Mouse (Mus musculus) c-Kit-negative CD71-positive TER-119-positive erythroid progenitor cells, embryonic 14.5 days (primary cell): Measurements from ENCODE around the gene Tfpi.
A peak's percentile ranks its signal among the peaks of the same experiment; 100 is the strongest.
"Not testable (repeated sequence)": the region's sequence is repeated elsewhere in the genome, so short reads cannot be mapped to it uniquely, and the experiment has no call there.

ENCODE experiments used
- DNase-seq: peaks from one replicate; pipeline ENCODE4 v3.0.0-alpha.2; 2013; ENCODE audit warnings: low read depth, low spot score

Gene Tfpi

DNA sequence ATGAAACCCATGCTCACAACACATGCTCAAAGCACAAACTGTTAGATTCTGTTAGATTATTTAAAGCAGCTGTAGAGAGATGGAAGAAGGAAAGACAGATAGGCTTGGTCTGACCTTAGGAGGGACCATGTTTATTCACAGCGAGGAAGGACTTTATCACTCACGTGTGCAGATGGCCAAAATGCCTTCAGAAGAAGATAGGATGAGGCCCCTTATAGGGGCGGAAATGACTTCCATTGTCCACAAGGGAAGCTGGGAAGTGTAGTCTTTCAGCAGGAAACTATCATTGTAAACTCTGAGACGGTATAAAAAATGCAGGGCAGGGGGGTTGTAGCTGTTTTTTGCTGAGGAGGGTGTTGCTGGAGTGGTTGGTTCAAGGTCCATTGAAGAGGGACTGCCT is at the start of gene Tfpi:
Tfpi (minus strand) TSS at position 199 of the 400 bp plus-strand sequence.
- DNase-seq: no peak

DNA sequence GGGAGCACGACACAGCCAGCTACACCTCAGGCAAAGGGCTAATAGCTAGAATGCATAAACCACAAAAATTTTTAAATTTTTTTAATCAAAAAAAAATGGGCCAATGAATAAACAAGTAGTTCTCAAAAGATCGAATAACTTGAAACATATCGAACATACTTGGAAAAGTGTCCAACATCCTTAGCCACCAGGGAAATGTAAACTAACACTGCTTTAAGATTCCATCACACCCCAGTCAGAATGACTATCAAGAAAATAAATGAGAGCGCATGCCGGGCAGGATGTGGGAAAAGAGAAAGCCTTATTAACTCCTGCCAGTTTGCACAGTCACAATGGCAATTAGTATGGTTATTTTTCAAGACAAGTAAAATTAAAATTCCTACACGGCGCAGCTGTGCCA is 49.6 kb upstream of the Tfpi start:
- no peak for DNase-seq

DNA sequence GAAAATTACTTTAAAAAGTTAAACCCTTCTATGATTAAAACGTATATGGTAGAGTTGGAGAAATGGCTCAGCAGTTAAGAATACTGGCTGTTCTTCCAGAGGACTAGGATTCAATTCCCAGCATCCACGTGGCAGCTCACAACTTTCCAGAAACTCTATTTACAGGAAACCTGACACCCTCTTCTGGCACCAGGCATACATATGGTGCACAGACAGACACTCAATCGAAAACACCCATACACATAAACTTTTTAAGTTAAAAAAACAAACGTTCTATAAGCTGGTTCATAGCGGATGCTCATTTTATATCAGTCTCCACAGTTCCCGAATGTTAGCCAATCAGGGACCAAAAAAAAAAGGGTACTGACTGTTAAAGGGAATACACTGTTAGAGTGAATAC is 49.2 kb upstream of the Tfpi start:
- DNase-seq: no peak

- no peak for DNase-seq
Measured at GRCm38 (mm10) chr2:84525047-84525446, 48.5 kb upstream of the Tfpi start.

DNA sequence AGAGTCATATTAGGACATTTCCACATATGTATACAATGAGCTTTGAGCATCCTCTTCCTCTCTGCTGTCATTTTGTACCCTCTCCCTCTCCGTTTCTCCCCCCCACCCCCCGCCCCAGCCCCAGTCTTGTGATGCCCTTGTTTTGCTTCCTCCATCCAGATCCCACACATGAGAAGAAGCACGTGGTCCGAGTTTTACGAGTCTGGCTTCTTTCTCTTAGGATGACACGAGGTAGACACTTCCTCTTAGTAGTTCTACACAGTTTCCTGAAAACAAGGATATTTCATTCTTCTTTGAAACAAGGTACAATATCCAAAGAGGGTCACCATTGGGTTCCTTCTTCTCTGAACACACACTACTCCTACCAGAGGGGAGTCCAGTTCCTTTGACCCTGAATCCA is 47.4 kb upstream of the Tfpi start:
- DNase-seq: no peak

- DNase-seq: no peak
Measured at GRCm38 (mm10) chr2:84523103-84523865, 46.7 kb upstream of the Tfpi start.

DNA sequence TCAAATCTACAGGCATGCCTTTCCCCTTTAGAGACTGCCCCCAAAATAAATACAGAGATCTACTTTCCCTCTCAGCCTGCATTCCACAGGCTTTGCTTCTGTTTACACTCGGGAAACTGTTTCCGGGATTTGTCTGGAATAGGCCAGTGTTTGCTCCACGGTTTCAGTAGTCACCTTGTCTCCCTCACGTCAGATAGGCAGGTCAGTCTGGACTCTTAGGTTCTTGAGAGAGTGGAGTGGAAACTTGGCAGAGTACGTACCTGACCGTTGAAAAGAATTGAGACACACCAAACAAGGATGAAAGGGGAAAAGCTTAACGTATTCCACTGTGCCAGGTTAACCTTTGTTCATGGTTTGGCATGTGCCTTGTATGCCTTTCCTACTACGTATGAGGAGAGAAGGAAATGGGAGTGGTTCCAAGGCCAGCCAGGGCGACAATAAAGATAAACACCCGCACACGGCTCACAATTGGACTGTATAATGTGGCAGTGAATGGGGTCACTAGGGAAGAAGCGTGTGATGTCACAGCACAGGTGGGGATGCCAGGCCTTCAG is 43.0 kb upstream of the Tfpi start:
- DNase-seq: no peak

- DNase-seq: no peak
Measured at GRCm38 (mm10) chr2:84518767-84519166, 42.2 kb upstream of the Tfpi start.

DNA sequence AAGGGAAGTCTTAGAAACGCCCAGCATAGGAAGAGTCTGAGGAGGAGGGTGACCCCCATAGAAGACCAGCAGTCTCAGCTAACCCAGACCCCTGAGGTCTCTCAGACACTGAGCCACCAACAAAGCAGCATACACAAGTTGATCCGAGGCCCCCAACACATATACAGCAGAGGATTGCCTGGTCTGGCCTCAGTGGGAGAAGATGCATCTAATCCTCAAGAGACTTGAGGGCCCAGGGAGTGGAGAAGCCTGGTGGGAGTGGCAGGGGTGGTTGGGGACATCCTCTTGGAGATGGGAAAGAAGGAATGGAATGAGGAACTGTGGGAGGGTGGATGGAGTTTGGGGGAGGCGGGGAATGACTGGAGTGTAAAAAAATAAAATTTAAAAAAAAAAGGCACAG is 36.7 kb upstream of the Tfpi start:
- DNase-seq: no peak

- no peak for DNase-seq
Measured at GRCm38 (mm10) chr2:84511508-84511907, 34.9 kb upstream of the Tfpi start.

DNA sequence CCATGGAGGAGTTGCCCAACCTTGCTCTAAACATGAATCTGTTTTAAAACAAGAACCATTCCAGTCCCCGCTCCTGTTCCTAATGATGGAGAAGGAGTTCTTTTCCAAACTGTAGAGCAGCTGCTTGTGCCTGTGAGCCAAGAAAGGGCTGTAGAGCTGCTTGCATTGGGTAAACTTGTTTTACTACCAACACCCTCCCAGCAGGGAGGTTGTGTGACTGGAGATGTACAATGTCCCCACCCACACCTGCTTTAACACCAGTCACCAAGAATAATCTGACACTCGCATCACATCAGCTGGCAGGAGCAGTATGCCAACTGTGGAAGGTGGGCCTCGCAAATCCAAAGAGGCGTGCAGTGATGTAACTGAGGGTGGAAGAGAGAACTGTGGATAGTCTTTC is 34.5 kb upstream of the Tfpi start:
- DNase-seq: no peak

- not testable (repeated sequence) for DNase-seq
Measured at GRCm38 (mm10) chr2:84504954-84505394, 28.4 kb upstream of the Tfpi start.

GRCm38 (mm10) chr2:84504285-84504684 is 27.7 kb upstream of the Tfpi start:
- no peak for DNase-seq

DNA sequence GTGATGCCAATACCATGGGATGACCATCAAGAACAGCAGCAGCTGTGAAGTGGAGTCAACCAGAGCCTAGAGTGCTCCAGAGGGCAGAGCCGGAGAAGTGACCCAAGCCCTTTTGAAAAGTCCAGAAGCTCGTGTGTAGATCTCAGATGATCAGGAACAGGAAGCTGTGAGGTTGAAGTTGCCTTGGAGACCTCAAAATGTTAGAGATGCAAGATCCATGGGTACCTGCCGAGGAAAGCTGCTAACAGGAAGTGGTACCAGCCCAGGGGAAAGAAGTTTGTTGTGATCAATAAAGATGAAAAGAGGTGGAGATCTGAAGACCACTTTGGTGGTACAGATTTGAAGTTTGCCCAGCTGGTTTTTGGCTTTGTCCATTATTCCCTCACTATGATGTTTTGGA is 22.3 kb upstream of the Tfpi start:
- DNase-seq: no peak

- DNase-seq: no peak
Measured at GRCm38 (mm10) chr2:84495108-84495507, 18.5 kb upstream of the Tfpi start.

DNA sequence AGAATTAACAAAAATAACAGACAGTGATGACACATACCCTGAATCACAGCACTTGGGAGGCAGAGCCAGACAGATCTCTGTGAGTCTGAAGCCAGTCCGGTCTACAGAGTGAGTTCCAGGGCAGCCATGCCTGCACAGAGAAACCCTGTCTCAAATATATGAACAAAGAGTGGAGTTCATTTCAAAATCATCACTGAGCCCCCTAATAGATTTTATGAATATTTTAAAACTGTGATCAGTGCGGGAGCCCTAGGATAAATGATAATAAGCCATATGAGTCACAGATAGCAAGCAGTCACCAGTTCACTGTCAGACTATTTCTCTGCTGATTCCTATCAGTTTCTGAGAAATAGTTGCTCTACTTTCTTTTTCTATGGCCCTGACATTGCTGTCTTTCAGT is 17.1 kb upstream of the Tfpi start:
- no peak for DNase-seq

GRCm38 (mm10) chr2:84491715-84492114 is 15.1 kb upstream of the Tfpi start:
- DNase-seq: no peak

DNA sequence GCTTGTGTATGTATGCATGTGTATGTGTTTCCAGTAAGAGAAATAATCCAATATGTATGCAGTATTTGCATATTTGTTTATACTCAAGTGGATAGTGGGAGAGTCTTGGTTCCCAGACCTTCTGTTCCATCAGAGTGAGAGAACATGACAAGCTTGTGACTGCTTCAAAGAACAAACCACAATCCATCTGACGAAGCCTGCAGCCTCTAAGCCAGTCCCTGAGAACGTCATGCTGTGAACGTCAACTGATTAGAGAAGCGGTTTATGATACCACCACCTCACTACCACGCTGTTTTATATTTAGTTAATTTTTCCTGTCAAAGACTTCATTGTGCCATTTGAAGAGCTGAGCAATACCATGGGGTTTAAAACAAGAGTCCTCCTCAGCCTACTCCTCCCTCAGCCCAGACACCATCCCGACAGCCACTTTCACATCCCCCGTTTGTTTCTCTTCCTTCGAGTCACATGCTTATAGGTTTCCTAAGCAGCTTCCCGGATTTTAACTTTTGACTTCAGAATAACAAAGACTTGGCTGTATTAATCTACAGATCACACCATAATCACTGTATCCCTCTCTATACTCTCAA is 11.2 kb upstream of the Tfpi start:
- DNase-seq: no peak

- DNase-seq: no peak
Measured at GRCm38 (mm10) chr2:84481863-84482262, 5.3 kb upstream of the Tfpi start.

DNA sequence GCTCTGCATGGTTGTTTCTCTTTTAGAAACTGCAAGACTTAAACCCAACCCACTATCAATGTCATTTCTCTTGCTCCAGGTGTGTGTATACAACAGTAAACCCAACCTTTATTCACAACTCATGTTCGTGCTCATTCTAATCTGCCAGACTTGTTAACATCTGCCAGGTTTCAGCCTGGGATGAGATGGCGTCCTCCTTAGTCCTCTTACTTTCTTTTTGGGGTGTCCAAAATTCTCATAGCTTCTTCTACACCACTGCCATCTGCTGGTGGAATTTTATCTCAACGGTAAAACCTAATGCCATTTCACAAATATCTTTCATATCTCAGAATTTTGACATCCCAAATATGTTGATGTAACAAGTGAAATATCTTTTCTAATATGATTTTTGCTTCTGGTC is 2.5 kb upstream of the Tfpi start:
- peak; percentile 46 for DNase-seq

DNA sequence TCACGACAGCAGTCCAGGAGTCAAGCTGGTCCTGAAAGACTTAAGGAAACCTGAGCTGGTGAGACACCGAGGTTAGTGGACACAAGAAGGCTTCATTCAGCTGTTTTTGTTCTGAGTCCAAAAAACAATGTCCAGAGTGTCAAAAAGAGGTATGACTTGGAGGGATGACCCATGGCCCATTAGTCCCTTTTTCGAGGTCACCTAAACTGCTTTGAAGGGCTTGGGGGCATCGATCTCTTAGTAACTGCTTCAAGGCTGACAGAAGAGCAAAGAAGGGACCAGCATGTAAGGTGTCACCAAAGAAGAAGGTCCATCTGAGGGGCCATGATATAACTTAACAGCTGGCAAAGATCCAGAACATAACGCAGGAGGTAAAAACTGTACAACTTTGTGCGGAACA is 1.2 kb upstream of the Tfpi start:
- DNase-seq: no peak

- DNase-seq: no peak
Measured at GRCm38 (mm10) chr2:84476131-84476530, 444 bp downstream of the Tfpi start.

GRCm38 (mm10) chr2:84475601-84476000 is 974 bp downstream of the Tfpi start:
- DNase-seq: no peak
